Mouse (Mus musculus): ENCODE data around the gene Stat5b. TPM values are rescaled to one million over a fixed set of nuclear protein-coding genes. Genes with fewer than 3 reads are reported as not detected.

The Stat5b gene
- total RNA-seq, 4 experiments from 2014 or later: 136 to 186 (median 155) TPM

DNA sequence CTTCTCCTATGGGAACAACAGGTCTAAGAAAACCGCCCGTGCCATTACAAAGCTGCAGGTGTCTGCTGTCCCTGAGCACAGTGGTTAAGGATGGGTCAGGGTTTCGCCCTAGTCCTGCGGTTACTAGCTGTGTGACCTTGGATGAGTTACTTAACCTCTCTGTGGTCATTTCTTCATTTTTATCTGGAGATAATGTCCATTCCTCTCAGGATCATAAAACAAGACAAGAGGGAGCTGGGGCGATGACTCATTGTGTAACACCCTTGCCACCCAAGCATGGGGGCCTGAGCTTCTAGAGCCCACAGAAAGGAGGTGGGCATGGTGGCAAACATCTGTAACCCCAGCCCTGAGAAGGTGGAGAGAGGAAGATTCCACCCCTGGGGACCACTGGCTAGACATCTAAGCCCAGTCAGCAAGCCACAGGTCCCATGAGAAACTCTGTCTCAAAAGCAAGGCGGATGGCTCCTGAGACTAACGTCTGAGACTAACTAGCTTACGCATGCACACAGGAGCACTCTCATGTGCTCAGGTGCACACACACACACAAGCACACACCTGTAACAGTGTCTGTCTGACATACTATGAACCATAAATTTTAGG is 7.4 kb downstream of the Stat5b start:
- DNase-seq (ENCODE audit: low spot score in 2 of 2): no peak

DNA sequence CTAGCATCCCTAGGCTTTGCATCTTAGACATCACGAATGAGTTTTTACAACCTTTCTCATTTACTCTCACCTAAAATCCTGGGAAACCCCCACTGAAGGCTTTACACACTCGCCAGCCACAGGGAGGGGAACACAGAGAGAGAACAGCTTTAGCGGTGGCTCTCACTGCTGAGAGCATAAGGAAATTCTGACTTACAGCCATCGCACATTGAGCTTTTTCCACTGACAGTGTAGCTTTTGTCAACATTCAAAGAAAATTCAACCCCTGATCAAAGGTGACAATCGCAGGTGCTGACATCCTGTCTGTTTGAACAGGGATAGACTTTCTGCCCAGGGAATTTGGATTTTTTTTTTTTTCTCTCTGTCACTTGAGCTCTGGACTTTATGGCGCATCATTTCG is 8.5 kb downstream of the Stat5b start:
- no peak for DNase-seq (ENCODE audit: low spot score in 2 of 2)

DNA sequence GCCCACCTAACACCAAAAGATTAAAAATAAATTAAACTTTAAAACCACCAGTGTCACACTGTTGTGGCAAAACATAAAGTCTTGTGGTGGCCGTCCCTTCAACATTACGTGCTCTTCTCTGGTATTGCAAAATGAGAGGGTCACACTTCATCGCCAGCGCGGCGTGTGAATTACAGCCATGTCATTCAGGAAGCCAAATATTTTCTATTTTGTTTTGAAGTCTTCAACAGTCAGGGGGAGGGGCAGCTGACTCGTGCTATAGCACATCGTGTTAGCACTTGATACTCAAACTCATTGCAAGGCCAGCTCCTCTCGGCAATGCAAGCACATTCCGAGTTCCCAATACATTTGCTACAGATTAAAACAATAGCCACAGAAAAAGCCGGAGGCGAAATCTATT is 9.7 kb downstream of the Stat5b start:
- DNase-seq (ENCODE audit: low spot score in 2 of 2): no peak

DNA sequence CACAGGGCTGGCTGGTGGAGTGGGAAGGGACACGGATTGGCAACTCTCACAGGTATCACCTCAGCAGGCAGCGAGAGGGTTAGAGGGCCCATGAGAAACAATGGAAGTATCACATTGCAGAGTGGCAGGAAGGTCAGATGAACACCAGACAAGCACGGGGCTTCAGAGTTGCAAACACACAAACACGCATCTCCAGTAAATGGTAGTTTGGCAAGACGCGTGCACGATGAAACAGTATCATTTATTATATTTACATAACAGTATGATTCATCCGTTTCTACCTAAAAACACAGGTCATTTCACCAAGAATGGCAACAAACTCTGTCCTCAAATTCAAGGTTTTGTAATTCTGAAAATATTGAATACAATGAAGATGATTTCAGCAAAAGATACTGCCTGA is 11.0 kb downstream of the Stat5b start:
- no peak for DNase-seq (ENCODE audit: low spot score in 2 of 2)

DNA sequence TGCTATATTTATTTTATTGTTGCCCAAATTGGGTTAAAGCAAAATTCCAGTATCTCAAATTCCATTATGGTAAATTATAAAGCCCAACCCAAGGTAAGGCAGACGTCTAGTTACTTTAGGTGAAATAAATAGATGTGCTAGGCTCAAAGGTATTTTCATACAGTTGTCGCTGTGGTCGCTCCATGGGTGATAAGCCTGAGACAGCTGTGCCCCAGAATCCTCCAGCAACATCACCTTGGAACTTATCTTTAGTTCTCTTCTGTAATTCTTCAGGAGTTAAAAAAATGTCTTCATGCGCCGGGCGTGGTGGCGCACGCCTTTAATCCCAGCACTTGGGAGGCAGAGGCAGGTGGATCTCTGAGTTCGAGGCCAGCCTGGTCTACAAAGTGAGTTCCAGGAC is 11.6 kb downstream of the Stat5b start:
- DNase-seq (ENCODE audit: low spot score in 2 of 2): no peak

DNA sequence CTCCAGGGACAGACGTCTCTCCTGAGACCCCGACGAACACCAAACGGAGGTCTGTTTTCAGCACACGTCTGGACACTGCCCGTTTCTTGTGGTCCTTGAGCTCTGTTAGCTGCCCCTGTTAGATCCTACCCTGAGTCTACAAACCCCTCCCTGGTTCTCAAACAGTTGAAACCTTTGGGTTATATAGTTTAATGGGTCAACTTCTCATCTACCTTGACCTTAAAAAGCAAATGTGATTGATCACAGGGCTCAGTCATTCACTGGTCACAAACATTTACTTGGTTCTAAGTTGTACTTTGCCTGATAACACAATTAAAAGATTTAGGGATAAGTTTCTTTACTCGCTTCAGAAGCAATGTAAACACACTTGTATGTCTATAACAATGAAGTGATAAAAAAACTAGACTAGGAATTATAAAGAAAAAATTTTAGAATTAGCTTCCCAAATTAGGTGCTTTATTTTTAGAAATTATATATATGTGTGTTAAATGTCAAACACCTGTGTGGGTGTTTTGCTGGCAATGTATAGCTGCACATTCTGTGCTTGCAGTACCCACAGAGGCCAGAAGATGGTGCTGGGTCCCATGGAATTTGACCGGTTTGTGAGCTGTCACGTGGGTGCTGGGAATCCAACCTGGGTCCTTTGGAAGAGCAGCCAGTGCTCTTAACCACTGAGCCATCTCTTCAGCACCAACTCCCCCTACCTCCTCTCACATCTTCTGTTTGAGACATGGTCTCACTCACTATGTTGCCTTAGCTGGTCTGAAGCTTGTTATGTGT is 13.4 kb downstream of the Stat5b start:
- no peak for DNase-seq (ENCODE audit: low spot score in 2 of 2)

DNA sequence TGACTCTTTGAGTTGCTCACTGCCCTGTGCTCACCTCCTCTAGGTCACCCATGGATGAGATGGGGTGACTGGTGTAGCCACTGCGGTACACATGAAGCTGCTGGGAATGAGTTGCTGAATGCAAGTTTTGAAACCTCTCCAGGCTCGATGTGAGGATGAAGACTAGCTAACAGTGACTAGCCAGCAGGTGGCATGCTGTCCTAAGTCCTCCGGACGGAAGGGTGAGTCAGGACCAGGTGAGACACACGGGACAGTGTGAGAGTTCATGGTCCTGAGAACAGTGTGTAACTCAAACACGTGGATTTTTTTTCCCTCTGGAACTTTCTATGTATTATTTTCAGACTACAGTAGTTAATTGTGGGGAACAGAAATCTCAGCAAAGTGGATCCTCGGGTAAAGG is 17.1 kb downstream of the Stat5b start:
- DNase-seq (ENCODE audit: low spot score in 2 of 2): no peak

DNA sequence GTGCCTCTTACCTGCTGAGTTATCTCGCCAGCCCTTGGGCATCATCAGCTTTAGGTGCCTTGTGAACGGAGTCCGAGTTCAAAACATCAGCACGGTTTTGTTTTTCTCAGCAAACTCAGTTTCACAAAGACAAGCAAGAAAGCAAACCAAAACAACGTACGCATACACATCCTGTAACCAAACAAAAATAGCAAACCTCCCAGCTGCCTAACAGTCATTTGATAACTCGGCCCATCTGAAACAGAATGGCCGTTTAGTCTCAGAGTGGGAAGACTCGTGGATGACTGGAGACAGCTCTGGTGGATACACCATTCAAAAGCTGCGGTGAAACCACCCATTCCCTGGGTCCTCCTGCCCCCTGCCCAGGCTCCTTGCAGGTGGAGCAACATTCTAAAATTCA is 19.1 kb downstream of the Stat5b start:
- DNase-seq (ENCODE audit: low spot score in 2 of 2): no peak

DNA sequence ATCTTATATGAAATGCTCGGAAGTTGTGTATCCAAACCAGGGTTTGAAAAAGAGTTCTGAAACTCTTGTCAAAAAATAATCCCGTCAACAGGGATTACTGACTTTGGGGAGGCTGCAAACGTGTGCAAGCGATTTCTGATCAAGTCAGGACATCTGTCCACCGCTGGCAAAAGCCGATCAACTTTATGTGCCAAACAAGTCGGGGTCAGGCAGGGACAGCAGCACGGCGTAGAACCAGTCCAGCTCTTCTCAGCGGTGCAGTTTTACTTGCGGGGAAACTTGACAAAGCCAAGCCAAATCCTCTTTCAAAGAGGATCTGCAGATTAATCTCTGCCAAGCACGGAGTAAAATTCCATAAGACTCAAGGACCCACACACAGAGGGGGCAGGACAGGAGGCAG is 20.8 kb downstream of the Stat5b start:
- no peak for DNase-seq (ENCODE audit: low spot score in 2 of 2)

DNA sequence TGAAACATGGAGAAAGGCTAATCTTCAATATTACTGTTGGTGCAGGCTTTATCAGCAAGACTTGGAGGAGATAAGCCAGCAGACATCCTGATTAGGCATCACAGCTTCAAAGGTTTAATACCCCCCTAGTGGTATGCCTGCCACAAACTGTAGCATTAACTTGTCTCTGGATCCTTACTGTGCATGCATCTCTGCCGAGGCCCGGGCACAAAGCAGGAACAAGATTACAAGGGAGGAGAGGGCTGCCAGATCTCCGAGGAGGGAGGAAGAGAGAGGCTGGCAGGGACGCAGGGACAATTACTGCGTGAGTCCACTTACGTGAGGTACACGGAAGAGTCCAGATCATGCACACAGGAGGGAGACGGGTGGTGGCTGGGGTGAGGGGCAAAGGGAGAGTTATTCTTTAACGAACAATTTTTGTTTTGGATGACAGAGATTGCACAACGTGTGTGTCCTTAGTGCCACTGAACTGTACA is 21.8 kb downstream of the Stat5b start:
- no peak for DNase-seq (ENCODE audit: low spot score in 2 of 2)

DNA sequence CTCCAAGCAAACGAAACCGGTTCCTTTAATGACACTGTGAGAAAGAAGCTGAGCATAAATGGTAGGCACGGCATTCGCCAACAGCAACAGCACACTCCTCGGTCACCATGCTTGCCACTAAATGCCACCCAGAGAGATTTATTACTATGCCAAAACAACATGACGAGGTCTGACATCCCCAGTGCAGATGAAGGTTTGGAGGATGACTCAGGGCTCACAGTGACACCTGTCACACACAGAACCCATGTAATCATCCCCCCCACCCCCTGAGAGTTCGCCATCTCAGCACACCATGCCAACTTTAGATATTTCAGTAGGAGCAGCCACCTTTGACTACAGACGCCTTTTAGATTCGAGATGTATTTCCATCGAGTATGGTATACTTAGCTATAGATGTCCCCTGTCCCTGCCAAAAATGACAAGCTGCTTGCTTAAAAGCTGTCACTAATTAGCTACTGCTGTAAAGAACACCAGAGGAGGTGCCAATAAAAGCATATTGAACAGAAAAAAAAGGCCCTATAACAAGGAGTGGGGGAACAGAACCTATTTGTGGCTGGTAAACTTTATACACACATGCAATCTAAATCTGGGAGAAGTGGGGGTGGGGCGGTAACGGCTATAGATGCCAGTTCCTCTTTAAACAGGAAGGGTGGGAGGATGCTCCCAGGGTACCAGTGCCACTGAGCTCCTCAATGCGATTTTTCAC is 24.2 kb downstream of the Stat5b start:
- DNase-seq (ENCODE audit: low spot score in 2 of 2): no peak

DNA sequence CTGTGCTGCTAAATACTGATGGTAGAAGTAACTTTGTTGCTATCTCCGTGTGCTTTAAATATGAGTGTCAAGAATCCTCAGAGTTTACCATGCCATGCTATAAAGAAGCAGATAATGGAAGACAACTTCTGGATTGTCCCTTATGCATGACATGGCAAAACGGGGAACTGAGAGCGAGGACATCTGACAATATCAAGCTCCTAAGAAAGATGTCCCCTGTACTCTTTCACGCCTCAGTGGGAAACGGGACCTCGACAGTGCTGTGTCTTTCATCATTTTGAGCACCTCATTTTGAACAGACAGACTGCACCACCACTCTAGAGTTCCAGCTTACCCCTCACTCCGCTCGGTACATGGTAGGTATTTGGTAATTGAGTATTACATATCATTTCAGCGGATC is 25.1 kb downstream of the Stat5b start:
- DNase-seq (ENCODE audit: low spot score in 2 of 2): no peak

DNA sequence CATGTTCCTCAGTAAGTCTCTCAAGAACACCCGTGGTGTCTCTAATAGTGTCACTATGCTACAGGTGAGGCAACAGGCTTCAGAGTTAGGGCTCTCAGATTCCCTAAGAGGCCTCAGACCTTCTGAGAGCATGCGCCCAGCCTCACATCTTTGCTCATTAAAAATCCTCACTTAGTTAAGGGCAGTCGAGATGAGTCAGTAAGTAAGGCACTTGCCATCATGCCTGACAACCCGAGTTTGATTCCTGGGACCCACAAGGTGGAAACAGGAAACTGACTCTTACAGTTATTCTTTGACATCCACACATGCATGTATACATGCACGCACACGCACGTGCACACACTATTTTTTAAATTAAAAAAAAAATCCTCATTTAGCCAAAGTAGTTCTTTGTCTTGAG is 26.0 kb downstream of the Stat5b start:
- DNase-seq (ENCODE audit: low spot score in 2 of 2): no peak

DNA sequence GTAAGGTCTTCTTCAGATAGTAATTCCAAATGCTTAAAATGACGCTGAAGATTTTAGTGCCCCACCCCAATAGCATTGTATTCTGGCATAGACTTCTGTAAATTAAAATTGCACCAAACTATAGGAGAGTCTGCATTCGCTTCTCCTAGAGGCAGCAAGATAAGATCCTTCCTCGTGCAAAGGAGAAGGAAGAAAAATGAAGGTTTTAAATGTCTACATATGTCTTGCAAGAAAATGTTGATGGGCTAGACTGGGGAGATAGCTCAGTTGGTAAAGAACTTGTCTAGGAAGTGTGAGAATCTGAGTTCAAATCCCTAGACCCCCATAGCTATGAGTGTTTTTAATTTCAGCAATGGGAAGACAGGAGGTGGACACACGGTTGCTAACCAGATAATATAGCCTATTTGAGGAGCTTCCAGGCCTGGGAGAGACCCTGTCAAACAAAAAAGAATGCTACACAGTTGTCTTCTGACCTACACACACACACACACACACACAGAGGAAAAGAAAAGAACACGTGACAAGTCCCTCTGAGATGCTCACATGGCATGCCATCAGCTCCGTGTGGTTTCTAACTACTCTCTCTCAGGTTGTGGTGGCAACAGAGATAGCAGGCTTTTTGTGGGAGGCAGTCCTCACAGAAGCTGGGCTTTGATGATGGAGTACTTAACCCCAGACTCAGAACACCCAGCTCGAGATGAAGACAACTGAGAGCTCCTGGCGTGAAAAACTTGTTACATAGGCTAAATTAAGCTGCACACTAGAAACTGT is 26.8 kb downstream of the Stat5b start:
- no peak for DNase-seq (ENCODE audit: low spot score in 2 of 2)

DNA sequence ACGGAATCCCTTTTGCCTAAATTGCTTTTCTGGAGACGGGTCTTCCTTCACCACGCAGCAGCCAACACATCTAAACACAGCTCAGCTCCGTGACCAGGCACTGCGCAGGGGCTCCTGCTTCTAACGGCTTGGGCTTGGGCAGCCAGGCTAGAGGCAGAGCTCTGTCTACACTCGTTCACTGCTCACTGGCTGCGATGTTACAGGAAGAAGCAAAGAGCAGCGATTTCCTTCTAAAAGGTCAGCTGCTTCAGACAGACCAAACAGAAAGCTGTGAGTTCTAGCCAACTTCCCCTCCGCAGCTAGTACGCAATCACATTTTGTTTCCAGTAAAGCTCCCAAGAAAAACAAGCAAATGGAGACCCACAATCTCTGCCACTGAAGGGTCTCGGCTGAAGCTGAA is 28.2 kb downstream of the Stat5b start:
- peak in 1 of 2 experiments; percentile 68 for DNase-seq (ENCODE audit: low spot score in 2 of 2)

DNA sequence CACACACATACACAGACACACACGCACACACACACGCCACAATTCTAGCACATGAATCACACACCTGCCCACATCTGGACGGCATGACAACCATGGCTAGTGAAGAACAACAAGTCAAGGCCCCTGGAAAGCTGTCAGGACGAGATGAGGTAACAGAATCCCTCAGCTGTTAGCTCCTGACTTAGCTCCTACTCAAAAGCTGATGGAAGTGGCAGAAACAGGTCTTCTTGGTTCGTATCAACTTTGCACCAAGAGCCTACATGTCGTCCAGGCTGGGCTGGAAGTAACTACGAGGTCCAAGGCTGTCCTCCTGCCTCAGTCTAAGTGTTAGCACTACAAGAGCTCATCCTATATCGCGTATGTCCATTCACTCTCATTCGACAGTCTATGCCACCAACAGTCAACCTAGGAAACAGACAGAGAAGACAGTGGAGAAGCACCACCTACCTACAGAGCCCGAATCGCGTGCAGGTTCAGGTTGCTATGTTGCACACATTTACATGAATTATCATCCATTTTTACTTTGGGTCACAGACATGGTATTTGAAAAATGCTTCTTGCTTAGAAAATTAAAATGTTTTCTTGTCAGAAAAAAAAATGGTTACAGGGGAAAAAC is 28.8 kb downstream of the Stat5b start:
- DNase-seq (ENCODE audit: low spot score in 2 of 2): peak in 1 of 2 experiments; percentile 46

DNA sequence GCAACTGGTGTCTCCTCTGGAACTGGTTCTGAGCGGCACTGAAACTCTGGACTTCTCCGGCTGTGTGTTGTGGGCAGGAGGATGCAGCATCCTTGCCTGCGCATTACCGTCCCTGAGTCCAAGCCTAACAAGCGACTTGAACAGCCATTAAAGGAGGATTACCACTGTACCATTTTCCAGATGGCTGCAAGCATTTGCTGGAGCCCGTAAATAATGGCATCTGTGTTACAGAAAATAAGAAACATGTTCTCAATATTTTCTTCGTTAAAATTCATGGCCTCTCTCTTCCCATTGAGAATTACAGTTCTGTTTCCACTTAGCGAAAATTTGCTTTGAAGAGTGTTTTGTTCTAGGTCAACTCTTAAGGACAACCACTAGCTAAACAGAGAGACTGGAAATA is 30.5 kb downstream of the Stat5b start:
- DNase-seq (ENCODE audit: low spot score in 2 of 2): no peak

DNA sequence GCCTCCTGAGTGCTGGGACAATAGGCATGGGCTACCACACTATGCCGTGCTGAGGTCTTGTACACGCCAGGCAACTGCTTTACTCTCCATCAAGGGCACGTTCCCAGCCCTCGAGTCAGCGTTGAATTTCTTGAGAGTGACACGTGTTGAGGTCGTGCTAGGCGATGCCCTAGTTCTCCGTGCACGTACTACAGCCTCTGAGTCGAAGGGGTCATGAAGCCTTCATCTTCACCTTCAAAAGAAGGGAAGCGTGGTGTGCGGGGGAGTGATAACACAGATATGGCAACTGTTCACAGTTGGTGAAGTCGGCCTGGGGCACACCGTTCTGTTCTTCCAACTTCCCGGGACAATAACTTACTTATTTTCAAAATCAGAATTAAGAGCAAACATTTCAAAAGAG is 30.9 kb downstream of the Stat5b start:
- DNase-seq (ENCODE audit: low spot score in 2 of 2): no peak

DNA sequence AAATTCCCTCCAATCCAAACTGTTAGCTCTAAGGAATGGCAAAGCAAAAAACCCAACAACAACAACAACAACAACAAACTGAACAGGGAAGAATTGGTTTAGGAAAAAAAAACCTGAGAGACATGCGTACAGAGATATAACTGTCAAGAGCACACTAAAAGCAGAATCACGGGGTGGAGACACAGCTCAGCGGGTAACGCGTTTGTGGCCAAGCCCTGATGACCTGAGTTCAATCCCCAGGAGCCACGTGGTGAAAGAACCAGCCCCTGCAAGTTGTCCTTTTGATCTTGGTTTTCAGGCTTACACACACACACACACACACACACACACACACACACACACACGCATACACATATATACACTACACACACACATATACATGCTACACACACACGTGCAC is 31.5 kb downstream of the Stat5b start:
- DNase-seq (ENCODE audit: low spot score in 2 of 2): no peak

DNA sequence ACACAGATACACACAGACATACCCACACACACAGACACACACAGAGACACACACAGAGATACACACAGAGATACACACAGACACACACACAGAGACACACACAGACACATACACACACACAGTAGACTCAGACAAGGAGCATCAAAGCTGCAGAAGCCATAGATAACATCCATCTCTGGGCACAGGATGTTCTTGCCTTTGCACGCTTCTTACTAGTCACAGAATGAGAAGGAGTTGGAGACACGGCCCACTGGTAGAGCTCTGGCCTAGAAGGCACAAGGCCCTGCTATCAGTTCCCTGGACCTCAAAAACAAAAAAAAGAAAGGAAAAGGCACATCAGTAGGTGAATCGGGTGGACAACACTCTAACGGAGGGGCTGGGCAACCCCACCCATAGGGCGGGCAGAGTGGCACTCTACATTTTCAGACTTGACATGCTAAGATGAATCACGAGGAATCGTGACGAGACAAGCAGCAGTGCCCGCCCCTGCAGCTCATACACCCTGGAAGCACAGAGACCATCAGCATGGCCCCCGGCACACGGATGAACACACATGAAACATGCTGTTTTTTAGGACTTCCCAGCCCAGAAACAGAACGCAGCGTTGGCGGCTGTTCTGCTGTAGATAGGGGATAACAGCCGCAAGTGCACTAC is 32.0 kb downstream of the Stat5b start:
- no peak for DNase-seq (ENCODE audit: low spot score in 2 of 2)

DNA sequence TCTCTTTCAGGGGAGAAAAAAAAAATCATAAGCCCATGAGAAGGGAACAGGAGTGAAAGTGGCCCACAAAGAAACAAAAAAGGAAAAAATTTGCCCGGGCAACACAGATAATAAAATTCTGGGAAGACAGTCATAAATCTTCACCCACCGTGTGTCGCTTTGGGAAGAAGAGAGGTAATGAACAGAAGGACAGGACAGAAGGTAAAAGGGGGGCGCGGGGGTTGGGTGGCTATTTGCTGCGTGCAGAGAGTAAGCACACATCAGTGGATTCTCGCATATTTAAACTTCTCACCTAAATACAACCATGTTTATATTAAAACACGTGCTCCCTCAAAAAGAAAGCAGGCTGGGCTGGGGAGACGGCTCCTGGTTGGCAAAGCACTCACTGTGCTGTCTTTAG is 33.2 kb downstream of the Stat5b start:
- DNase-seq (ENCODE audit: low spot score in 2 of 2): no peak
